Mouse (Mus musculus) neural tube, embryonic 11.5 days (tissue): ENCODE measurements around the gene Ttll3. TPM values are rescaled to one million over a fixed set of nuclear protein-coding genes. Genes with fewer than 3 reads are reported as not detected.
A peak's percentile ranks its signal among the peaks of the same experiment; 100 is the strongest.

Experiments used
- ATAC-seq: fragments of 200-750 bp; cut with Nextera tagmentation; 2 replicates; pipeline ENCODE4 v1.8.0; 2017; ENCODE audit warnings: moderate number of reproducible peaks, mild to moderate bottlenecking, moderate TSS enrichment, moderate library complexity; ENCODE audit not compliant: insufficient read depth, low FRiP score, low TSS enrichment
- DNase-seq: peaks from one replicate; pipeline ENCODE4 v3.0.0-alpha.2; 2015; ENCODE audit warnings: low spot score
- H3K27ac ChIP-seq: fragments of 300-500 bp; sonication (generic); 2 replicates; pipeline ENCODE4 v1.5.1; 2014; ENCODE audit warnings: low read depth, mild to moderate bottlenecking, low read length
- H3K27me3 ChIP-seq: fragments of 300-500 bp; sonication (generic); 2 replicates; pipeline ENCODE4 v1.6.1; 2014; ENCODE audit warnings: mild to moderate bottlenecking, low read length, mixed read lengths; ENCODE audit not compliant: control insufficient read depth, insufficient read depth
- H3K36me3 ChIP-seq: fragments of 300-500 bp; sonication (generic); 2 replicates; pipeline ENCODE4 v1.6.1; 2014; ENCODE audit warnings: mild to moderate bottlenecking, low read length, moderate library complexity, mixed read lengths; ENCODE audit not compliant: control insufficient read depth, insufficient read depth
- H3K4me1 ChIP-seq: fragments of 300-500 bp; sonication (generic); 2 replicates; pipeline ENCODE4 v1.6.1; 2014; ENCODE audit warnings: low read length, mixed read lengths; ENCODE audit not compliant: control insufficient read depth, insufficient read depth
- H3K4me2 ChIP-seq: fragments of 300-500 bp; sonication (generic); 2 replicates; pipeline ENCODE4 v1.6.1; 2014; ENCODE audit warnings: low read depth, mild to moderate bottlenecking, moderate library complexity
- H3K4me3 ChIP-seq: fragments of 300-500 bp; sonication (generic); 2 replicates; pipeline ENCODE4 v1.5.1; 2014; ENCODE audit warnings: low read depth, low read length
- H3K9ac ChIP-seq: fragments of 300-500 bp; sonication (generic); 2 replicates; pipeline ENCODE4 v1.6.1; 2014; ENCODE audit warnings: mild to moderate bottlenecking, low read length
- H3K9me3 ChIP-seq: fragments of 300-500 bp; sonication (generic); 2 replicates; pipeline ENCODE4 v1.6.1; 2016; ENCODE audit warnings: low read length; ENCODE audit not compliant: control insufficient read depth
- WGBS: fragments of 180-500 bp; shearing (Covaris S2); extraction: QIAGEN DNeasy Blood & Tissue Kit; methylation state at CpG from one replicate; pipeline ENCODE4 v1.1.7; 2014; 5-methylcytosine and 5-hydroxymethylcytosine counted together
- polyA plus RNA-seq: library from polyadenylated mRNA; unstranded; fragments of >200 nt; fragmentation: Nextera tagmentation; extraction: Ambion mirVana; gene quantifications from 2 replicates; pipeline ENCODE4 v1.2.1, GENCODE M21; 2014

The Ttll3 gene
- polyA plus RNA-seq, 1 experiment from 2014 or later, result 3.4 TPM

DNA sequence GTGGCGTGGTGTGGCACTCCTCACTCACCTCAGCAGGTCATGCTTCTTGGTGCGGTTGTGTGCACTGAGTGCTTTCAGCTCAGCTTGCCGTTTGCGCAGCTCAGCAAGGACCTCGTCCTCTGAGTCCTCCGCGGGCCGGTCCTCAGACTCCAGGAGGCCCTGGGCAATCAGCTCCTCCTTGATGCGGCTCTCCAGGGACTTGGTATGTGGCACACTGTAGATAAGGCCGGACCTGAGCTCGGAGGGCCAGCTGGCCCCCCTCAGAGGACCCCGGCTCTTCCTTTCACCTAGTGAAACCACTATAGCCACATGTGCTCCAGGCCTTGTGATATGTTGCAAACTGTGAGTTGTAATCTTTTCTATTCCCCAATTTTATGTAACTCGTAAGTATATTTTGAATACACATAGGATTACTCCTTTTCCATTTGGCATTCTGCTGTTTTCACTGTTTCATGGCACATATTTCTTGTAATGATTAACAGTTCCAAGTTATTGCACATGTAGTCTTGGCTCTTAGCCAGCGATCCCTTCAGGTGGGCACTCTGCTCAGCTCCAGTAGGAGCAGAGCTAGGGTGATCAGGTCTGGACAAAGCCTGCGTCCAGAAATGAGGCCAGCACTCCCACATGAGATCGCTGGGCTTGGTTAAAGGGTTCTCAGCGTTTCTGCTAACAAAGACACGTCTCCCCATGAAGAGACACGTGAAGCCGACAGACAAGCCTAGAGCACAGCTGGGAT is 18.7 kb upstream of the Ttll3 start:
- no peaks in the 10 kb centered on the region for H3K4me1 ChIP-seq
- H3K27me3 ChIP-seq, result no peaks in the 10 kb centered on the region
- 96% methylated on average over 20 of the region's 20 CpGs for WGBS
- H3K36me3 ChIP-seq, result peaks cover 10% of the 10 kb centered on the region
- no peak overlapping the region for H3K27ac ChIP-seq
- H3K4me3 ChIP-seq, result no peak overlapping the region
- ATAC-seq, result no peak
- H3K4me2 ChIP-seq, result no peak overlapping the region
- DNase-seq, result no peak
- H3K9me3 ChIP-seq, result no peaks in the 10 kb centered on the region
- no peak overlapping the region for H3K9ac ChIP-seq

DNA sequence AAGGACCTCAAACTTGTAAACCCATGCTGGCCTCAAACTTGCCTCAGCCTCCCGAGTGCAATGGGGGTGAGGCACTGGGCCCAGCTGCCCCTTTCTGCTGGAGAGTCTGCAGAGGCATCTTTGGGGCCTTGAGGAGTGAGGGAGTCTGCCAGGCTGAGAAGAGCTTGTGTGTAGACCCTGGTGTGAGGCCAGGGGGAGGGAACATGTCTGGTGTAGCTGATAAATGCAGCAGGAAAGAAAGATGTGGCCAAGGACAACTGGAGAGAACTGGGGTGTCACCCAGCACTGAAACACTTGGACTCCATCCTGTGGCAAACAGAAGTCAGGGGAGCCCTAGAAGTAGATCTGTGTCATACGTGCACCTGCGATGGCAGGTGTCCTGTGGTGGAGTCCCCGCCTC is 15.6 kb upstream of the Ttll3 start:
- DNase-seq, result no peak
- H3K27me3 ChIP-seq, result no peaks in the 10 kb centered on the region
- H3K4me1 ChIP-seq, result peaks cover 3% of the 10 kb centered on the region; the same call in 1 of the 2 replicates
- H3K36me3 ChIP-seq, result peaks cover 11% of the 10 kb centered on the region
- WGBS, result 89% methylated on average over 4 of the region's 4 CpGs
- H3K27ac ChIP-seq, result no peak overlapping the region
- no peaks in the 10 kb centered on the region for H3K9me3 ChIP-seq
- H3K4me3 ChIP-seq, result no peak overlapping the region
- no peak for ATAC-seq
- H3K4me2 ChIP-seq, result no peak overlapping the region
- H3K9ac ChIP-seq, result no peak overlapping the region

DNA sequence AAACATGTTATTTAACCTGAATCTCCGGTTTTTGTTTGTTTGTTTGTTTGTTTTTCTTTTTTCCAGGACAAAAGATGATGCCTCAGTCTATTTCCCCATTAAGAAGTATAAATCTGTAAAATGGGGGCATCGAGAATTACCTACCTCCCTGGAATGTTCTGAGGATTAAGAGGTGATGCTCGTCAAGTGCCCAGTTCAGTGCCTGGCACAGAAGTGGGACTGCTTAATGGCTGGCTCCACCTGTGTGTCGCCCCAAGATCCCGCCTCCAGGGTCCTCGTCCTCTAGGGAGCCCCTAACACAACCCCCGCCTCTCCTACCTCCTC is 11.9 kb upstream of the Ttll3 start:
- Histone ChIP-seq H3K36me3 (peaks cover 13% of the 10 kb centered on the region), H3K27ac (peak overlapping the region; percentile 55), H3K4me1 (peaks cover 10% of the 10 kb centered on the region), H3K4me2 (peak overlapping the region; percentile 94), H3K4me3 (peak overlapping the region; percentile 100), H3K9ac (peak overlapping the region; percentile 92), H3K27me3 (no peaks in the 10 kb centered on the region), H3K9me3 (no peaks in the 10 kb centered on the region)
- ATAC-seq (no peak), DNase-seq (no peak)
- WGBS, result 7% methylated on average over 7 of the region's 7 CpGs

DNA sequence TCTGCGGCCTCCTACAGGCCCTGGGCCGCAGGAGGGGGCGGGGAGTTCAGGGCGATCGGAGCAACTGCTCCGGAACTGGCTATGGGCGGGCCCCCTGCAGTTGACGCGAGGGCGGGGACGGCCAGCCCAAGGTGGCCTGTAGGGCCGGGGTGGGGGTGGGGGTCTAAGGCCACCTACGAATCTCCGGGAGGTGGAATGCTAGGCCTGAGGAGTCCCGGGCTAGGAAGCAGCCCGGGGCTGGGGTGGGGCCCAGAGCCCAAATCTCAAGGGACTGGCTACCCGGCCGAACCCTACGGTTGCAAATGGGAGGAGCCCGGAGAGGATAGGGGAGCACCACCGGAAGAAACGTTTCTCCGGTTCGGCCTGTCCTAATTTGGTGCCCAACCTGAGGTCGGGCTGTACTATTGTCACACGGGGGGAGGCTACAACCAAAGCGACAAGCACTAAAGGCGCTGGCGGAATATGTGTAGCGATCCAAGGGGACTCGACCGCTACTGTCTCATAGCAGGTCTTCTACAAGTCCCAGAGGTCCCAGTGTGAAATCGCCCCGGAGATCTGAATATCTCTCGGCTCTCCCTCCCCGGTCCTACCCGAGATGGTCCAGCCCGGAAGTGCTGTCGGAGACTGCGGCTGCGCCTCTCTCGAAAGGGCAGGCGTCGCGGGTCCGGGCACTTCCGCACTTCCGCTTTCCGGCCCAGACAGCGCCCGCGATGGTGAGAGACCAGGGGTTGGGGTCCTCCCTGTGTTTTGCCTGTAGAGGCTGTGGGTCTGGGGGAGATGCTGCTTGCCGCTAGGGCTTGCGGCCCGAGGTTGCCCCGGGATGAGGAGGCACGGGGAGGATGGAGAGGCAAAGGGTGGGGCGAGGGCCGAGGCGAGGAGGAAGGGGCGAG is 11.3 kb upstream of the Ttll3 start, which contains the start of the genes Tada3 and Arpc4:
TSS of gene Tada3 (minus strand) at position 388 of the 890 bp plus-strand sequence.
TSS of gene Arpc4 (plus strand) at position 620 of the 890 bp plus-strand sequence.
- Histone ChIP-seq H3K27ac (peak within 1 kb of the TSS; percentile 55), H3K36me3 (peaks cover 13% of the 10 kb centered on the region), H3K4me2 (peak within 1 kb of the TSS; percentile 94), H3K4me3 (peak within 1 kb of the TSS; percentile 100), H3K9ac (peak within 1 kb of the TSS; percentile 92), H3K4me1 (peaks cover 10% of the 10 kb centered on the region), H3K27me3 (no peaks in the 10 kb centered on the region), H3K9me3 (no peaks in the 10 kb centered on the region)
- DNase-seq (peak; percentile 94), ATAC-seq (peak; percentile 92)
- under 1% methylated on average over 58 of the region's 61 CpGs for WGBS

DNA sequence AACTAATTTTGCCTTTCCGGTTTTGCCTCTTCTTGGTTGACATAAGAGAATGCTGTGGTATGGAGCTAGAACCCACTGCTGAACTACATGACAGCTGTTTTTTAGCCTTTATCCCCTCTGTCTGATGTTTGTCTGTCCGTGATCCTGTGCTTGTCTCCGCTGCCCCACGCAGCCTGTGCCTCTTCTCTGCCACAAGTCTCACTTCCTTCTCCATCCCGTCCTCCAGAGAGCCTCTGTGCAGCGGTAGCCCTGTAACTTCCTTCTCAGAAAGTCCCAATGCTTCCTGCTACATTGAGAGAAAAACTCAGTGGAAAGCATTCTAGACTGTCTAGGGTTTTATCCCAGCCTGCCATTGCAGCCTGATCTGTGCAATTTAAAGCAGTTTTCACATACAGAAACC is 9.8 kb upstream of the Ttll3 start:
- ATAC-seq (no peak), DNase-seq (no peak)
- WGBS, result 86% methylated on average over 6 of the region's 6 CpGs
- H3K4me1 ChIP-seq, result peaks cover 10% of the 10 kb centered on the region
- H3K4me2 ChIP-seq, result peak overlapping the region; percentile 94
- no peak overlapping the region for H3K9ac ChIP-seq
- no peak overlapping the region for H3K27ac ChIP-seq
- H3K36me3 ChIP-seq, result peaks cover 17% of the 10 kb centered on the region
- H3K4me3 ChIP-seq, result peak overlapping the region; percentile 100
- no peaks in the 10 kb centered on the region for H3K9me3 ChIP-seq
- H3K27me3 ChIP-seq, result no peaks in the 10 kb centered on the region

DNA sequence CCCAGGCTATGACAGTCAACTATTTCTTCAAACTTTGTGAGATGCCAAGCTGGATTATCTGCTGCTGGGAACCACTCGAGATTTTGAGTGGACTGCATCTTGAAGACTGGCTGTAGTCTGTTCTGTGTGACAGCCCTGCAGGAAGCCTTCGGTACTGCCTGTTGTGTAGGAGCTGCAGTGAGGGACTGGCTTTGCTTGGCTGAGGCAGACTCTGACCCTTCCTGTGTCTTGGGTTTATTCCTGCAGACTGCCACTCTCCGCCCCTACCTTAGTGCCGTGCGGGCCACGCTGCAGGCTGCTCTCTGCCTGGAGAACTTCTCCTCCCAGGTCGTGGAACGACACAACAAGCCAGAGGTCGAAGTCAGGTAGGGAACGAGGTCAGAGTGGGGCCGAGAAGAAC is 8.6 kb upstream of the Ttll3 start:
- WGBS, result 94% methylated on average over 11 of the region's 11 CpGs
- no peak for DNase-seq
- Histone ChIP-seq H3K27ac (no peak overlapping the region), H3K4me3 (no peak overlapping the region; the same call in 1 of the 2 replicates), H3K9ac (no peak overlapping the region), H3K36me3 (peaks cover 21% of the 10 kb centered on the region), H3K4me1 (peaks cover 10% of the 10 kb centered on the region), H3K4me2 (no peak overlapping the region), H3K9me3 (no peaks in the 10 kb centered on the region), H3K27me3 (no peaks in the 10 kb centered on the region)
- no peak for ATAC-seq

DNA sequence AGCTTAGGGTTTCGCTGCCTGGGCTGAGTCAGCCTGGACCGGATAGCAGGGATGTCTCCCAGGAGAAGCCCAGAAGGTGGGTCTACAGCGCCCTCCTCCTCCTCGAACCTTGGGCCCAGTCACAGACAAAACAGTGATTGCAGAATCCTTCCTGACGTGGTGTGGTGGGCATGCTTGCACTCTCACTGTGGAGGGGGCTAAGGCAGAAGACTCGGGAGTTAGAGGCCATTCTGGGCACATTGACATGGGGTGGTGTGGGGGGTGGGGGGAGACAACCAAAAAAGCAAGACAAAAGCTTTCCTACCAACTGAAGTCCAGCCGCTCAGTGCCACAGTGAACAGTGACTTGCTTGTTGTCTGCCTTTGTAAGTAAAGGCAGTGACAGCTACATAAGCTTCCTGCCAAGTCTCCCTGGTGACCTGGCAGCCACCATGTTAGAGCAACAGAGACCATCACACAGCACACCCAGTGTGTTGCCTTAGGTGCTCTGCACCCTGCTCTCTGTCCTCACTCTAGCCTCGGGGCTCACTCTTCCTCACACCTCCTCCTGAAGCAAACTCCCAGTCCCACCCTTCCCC is 4.6 kb upstream of the Ttll3 start:
- H3K9me3 ChIP-seq, result no peaks in the 10 kb centered on the region
- ATAC-seq, result no peak
- H3K4me1 ChIP-seq, result no peaks in the 10 kb centered on the region
- no peak overlapping the region for H3K9ac ChIP-seq
- DNase-seq, result no peak
- H3K27me3 ChIP-seq, result no peaks in the 10 kb centered on the region
- H3K27ac ChIP-seq, result no peak overlapping the region
- H3K4me3 ChIP-seq, result no peak overlapping the region
- H3K36me3 ChIP-seq, result peaks cover 37% of the 10 kb centered on the region
- H3K4me2 ChIP-seq, result no peak overlapping the region
- 94% methylated on average over 8 of the region's 8 CpGs for WGBS

DNA sequence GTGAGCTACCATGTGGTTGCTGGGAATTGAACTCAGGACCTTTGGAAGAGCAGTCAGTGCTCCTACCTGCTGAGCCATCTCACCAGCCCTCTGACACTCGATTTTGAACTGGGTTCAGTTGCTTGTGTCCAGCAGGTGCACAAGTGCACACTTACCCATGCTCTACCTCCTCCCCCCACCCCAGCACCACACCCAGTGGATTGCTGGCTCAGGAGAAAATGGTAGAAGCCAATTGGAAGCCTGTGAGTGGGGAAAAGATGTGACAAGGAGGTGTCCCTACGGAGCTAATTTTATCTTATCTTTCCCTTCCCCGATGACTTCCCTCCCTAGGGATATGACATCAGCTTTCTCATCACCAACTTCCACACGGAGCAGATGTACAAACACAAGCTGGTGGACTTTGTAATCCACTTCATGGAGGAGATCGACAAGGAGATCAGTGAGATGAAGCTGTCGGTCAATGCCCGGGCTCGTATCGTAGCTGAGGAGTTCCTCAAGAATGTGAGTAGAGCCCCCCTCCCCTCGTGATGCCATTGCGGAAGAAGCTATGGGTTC is 3.8 kb upstream of the Ttll3 start:
- DNase-seq (no peak), ATAC-seq (no peak)
- no peak overlapping the region for H3K27ac ChIP-seq
- H3K4me2 ChIP-seq, result no peak overlapping the region
- no peaks in the 10 kb centered on the region for H3K9me3 ChIP-seq
- no peaks in the 10 kb centered on the region for H3K4me1 ChIP-seq
- peaks cover 42% of the 10 kb centered on the region for H3K36me3 ChIP-seq
- 92% methylated on average over 11 of the region's 11 CpGs for WGBS
- H3K9ac ChIP-seq, result no peak overlapping the region
- H3K27me3 ChIP-seq, result no peaks in the 10 kb centered on the region
- no peak overlapping the region for H3K4me3 ChIP-seq
